Mouse (Mus musculus) neural tube, embryonic 14.5 days (tissue): ENCODE data around the gene Epha8. TPM values are rescaled to one million over a fixed set of nuclear protein-coding genes. Genes with fewer than 3 reads are reported as not detected.

Source experiments
- ATAC-seq: fragments of 200-750 bp; cut with Nextera tagmentation; 2 replicates; pipeline ENCODE4 v1.8.0; 2017; ENCODE audit warnings: low read depth, mild to moderate bottlenecking, moderate TSS enrichment, moderate library complexity
- H3K27ac ChIP-seq: fragments of 300-500 bp; sonication (generic); 2 replicates; pipeline ENCODE4 v1.5.1; 2014; ENCODE audit warnings: low read depth, mild to moderate bottlenecking, control low read depth, low read length, moderate library complexity, mixed read lengths
- H3K27me3 ChIP-seq: fragments of 300-500 bp; sonication (generic); 2 replicates; pipeline ENCODE4 v1.6.1; 2014; ENCODE audit warnings: low read length; ENCODE audit not compliant: control insufficient read depth, insufficient read depth
- H3K36me3 ChIP-seq: fragments of 300-500 bp; sonication (generic); 2 replicates; pipeline ENCODE4 v1.6.1; 2014; ENCODE audit warnings: low read length, mixed read lengths; ENCODE audit not compliant: control insufficient read depth, insufficient read depth
- H3K4me1 ChIP-seq: fragments of 300-500 bp; sonication (generic); 2 replicates; pipeline ENCODE4 v1.6.1; 2014; ENCODE audit warnings: low read length; ENCODE audit not compliant: control insufficient read depth, insufficient read depth
- H3K4me2 ChIP-seq: fragments of 300-500 bp; sonication (generic); 2 replicates; pipeline ENCODE4 v1.6.1; 2014; ENCODE audit warnings: mild to moderate bottlenecking, low read depth, low read length, control low read depth
- H3K4me3 ChIP-seq: fragments of 300-500 bp; sonication (generic); 2 replicates; pipeline ENCODE4 v1.5.1; 2014; ENCODE audit warnings: low read depth, low read length, control low read depth, mixed read lengths
- H3K9ac ChIP-seq: fragments of 300-500 bp; sonication (generic); replicated peaks from 2 replicates; pipeline ENCODE4 v1.6.1; 2014; ENCODE audit warnings: low read depth, mild to moderate bottlenecking, control low read depth, low read length, mixed read lengths
- H3K9me3 ChIP-seq: fragments of 300-500 bp; sonication (generic); 2 replicates; pipeline ENCODE4 v1.6.1; 2016; ENCODE audit warnings: low read length; ENCODE audit not compliant: control insufficient read depth
- WGBS: fragments of 180-500 bp; shearing (Covaris S2); extraction: QIAGEN DNeasy Blood & Tissue Kit; methylation state at CpG from one replicate; pipeline ENCODE4 v1.1.7; 2014; 5-methylcytosine and 5-hydroxymethylcytosine counted together
- polyA plus RNA-seq: library from polyadenylated mRNA; unstranded; fragments of >200 nt; fragmentation: Nextera tagmentation; extraction: Ambion mirVana; gene quantifications from 2 replicates; pipeline ENCODE4 v1.2.1, GENCODE M21; 2014

Gene Epha8
- polyA plus RNA-seq, 1 experiment from 2014 or later = 9.9 TPM

DNA sequence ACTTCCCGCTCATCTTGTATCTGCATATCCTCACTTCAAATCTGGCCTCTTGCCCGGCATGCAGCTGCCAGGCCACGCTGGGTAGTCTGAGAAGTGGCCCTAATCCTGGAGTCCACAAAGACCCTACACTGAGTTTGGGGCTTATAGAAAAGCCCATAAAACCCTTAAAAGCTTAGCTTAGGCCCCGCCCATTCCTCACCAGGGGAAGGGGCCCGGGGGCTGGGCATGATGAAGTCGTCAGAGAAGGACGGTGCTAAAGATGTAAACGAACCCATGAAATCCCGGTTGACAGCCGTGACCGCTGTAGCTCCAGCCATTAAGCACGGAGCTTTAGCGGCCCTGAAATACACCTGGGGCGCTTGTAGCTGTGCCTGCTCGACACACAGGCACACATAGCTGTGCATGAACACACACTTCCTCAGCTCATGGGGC is 8.4 kb upstream of the Epha8 start:
- Histone ChIP-seq H3K36me3 (no peaks in the 10 kb centered on the region), H3K27me3 (peaks cover 3% of the 10 kb centered on the region; the same call in 1 of the 2 replicates), H3K9me3 (no peaks in the 10 kb centered on the region), H3K4me1 (peaks cover 14% of the 10 kb centered on the region; the same call in 1 of the 2 replicates), H3K4me2 (no peak overlapping the region), H3K9ac (no peak overlapping the region), H3K27ac (no peak overlapping the region), H3K4me3 (no peak overlapping the region)
- 11% methylated on average over 15 of the region's 15 CpGs for WGBS
- ATAC-seq = peak; percentile 26; the same call in 1 of the 2 replicates

DNA sequence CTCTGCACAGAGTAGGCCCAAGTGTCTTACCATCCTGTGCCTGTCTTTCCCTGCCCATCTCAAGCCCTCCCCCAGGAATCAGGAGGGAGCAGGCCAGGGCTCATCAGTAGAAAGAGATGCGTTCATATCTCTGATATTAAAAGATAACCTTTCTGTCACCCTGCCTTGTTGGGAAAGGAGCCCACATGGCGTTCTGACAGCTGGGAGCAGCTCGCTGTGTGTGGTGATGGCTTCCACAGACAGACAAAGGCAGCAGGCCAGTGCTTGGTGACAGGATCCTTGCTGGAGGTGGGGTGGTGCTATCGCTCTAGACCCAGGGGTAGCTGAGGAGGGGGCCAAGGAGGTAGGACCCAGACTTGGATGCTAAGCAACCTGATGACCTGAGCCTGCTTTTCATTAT is 5.8 kb upstream of the Epha8 start:
- H3K27me3 ChIP-seq = peaks cover 4% of the 10 kb centered on the region; the same call in 1 of the 2 replicates
- no peak overlapping the region for H3K27ac ChIP-seq
- no peaks in the 10 kb centered on the region for H3K36me3 ChIP-seq
- H3K4me3 ChIP-seq = no peak overlapping the region
- WGBS = 55% methylated on average over 4 of the region's 4 CpGs
- no peak overlapping the region for H3K9ac ChIP-seq
- no peak for ATAC-seq
- H3K9me3 ChIP-seq = no peaks in the 10 kb centered on the region
- H3K4me2 ChIP-seq = no peak overlapping the region
- H3K4me1 ChIP-seq = peaks cover 14% of the 10 kb centered on the region; the same call in 1 of the 2 replicates

DNA sequence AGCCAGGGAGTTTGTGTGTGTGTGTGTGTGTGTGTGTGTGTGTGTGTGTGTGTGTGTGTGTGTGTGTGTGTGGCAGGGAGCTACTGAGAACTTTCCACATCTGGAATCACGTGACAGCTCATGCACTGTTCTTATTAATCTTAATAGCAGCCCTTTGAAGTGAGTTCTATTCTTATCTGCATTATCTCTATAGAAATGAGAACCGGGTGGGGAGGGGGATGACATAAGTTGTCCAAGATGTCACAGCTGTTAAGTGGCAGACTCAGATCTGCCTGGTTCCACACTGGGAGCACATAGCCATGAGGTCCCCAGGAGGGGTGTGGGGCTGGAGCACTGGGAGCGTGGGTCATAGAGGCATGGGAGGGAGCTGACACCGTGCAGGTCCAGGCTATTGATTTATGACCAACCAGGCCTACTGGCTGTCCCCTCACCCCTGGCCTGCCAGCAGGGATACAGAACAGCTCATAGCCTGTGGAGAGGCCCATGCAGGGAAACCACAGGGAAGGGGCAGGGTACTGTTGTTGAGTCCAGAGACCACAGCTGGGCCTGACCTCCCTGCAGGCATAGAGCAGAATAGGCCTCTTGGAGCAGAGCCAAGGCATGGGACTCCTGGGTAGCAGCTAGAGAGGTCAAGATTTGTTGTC is 5.1 kb upstream of the Epha8 start:
- Histone ChIP-seq H3K4me1 (peaks cover 13% of the 10 kb centered on the region; the same call in 1 of the 2 replicates), H3K9ac (no peak overlapping the region), H3K9me3 (no peaks in the 10 kb centered on the region), H3K4me3 (no peak overlapping the region), H3K27me3 (peaks cover 7% of the 10 kb centered on the region; the same call in 1 of the 2 replicates), H3K36me3 (no peaks in the 10 kb centered on the region), H3K4me2 (no peak overlapping the region), H3K27ac (no peak overlapping the region)
- WGBS = 28% methylated on average over 4 of the region's 4 CpGs
- ATAC-seq = no peak

DNA sequence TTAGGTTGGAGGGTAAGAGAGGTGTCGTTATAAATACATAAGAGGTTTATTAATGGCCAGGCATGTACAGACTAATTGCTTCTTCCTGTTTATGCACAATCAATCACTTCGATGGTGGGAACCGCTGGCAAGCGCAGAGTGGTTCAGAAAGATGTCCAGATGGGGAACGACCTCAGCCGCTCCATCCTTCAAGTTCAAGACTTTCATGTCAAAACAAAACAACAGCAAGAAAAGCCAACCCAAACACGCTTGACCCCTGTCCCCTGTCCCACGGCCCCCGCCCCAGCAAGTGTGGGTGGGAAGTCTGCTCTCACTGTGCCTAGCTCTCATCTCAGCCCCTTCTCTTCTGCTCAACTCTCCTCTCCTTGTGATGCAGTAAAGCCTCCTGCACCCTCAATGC is 4.0 kb upstream of the Epha8 start:
- H3K9ac ChIP-seq = no peak overlapping the region
- H3K4me2 ChIP-seq = no peak overlapping the region
- H3K9me3 ChIP-seq = no peaks in the 10 kb centered on the region
- H3K36me3 ChIP-seq = no peaks in the 10 kb centered on the region
- 48% methylated on average over 9 of the region's 9 CpGs for WGBS
- H3K4me1 ChIP-seq = peaks cover 11% of the 10 kb centered on the region; the same call in 1 of the 2 replicates
- peaks cover 10% of the 10 kb centered on the region; the same call in 1 of the 2 replicates for H3K27me3 ChIP-seq
- ATAC-seq = no peak
- no peak overlapping the region for H3K4me3 ChIP-seq
- no peak overlapping the region for H3K27ac ChIP-seq

DNA sequence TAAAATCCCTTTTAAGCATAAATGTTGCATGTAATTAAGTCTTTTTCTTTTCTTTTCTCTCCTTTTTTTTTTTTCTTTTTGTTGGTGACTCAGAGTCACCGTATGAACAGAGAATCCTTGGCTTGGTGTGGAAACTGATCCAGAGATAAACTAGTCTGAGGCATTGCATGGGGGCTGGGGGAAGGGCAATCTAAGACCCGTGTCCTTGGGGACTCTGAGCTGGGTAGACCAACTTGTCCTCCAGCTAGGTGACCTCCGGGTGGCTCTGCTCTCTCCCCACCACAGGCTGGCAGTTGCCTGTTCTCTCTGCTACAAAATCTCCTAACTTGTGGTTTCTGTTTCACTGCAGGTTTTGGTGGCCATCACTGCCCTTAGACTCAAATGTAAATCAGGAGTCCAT is 3.5 kb upstream of the Epha8 start:
- H3K27ac ChIP-seq = no peak overlapping the region
- H3K36me3 ChIP-seq = no peaks in the 10 kb centered on the region
- H3K4me3 ChIP-seq = no peak overlapping the region
- H3K4me2 ChIP-seq = no peak overlapping the region
- H3K9ac ChIP-seq = no peak overlapping the region
- H3K9me3 ChIP-seq = no peaks in the 10 kb centered on the region
- ATAC-seq = no peak
- peaks cover 10% of the 10 kb centered on the region; the same call in 1 of the 2 replicates for H3K27me3 ChIP-seq
- H3K4me1 ChIP-seq = 0 out of 2 replicates have a peak, but pooled peaks cover 6% of the 10 kb centered on the region
- WGBS = 48% methylated on average over 3 of the region's 3 CpGs

DNA sequence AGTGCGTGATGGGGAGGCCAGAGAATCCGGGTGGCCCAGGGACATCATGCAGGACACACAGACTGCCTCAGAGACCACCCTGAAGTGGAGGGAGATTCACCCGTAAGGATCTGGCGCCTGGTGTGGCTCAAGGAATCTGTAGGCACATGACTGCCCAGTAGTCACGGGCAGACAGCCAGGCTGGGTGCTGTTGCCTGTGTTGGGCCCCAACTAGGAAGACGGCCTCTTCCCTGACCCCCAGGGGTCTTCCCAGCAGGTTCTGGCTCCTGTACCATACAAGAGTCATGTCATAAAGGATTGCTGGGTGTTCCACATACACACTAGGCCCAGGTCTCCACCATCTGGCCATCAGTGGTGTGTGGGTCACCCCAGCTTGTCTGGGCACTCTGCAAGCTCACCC is 2.1 kb downstream of the Epha8 start:
- H3K4me1 ChIP-seq = 0 out of 2 replicates have a peak, but pooled peaks cover 6% of the 10 kb centered on the region
- ATAC-seq = no peak
- peaks cover 10% of the 10 kb centered on the region for H3K27me3 ChIP-seq
- no peaks in the 10 kb centered on the region for H3K36me3 ChIP-seq
- H3K4me3 ChIP-seq = no peak overlapping the region
- H3K9ac ChIP-seq = no peak overlapping the region
- no peaks in the 10 kb centered on the region for H3K9me3 ChIP-seq
- no peak overlapping the region for H3K27ac ChIP-seq
- no peak overlapping the region for H3K4me2 ChIP-seq
- WGBS = 57% methylated on average over 6 of the region's 6 CpGs

DNA sequence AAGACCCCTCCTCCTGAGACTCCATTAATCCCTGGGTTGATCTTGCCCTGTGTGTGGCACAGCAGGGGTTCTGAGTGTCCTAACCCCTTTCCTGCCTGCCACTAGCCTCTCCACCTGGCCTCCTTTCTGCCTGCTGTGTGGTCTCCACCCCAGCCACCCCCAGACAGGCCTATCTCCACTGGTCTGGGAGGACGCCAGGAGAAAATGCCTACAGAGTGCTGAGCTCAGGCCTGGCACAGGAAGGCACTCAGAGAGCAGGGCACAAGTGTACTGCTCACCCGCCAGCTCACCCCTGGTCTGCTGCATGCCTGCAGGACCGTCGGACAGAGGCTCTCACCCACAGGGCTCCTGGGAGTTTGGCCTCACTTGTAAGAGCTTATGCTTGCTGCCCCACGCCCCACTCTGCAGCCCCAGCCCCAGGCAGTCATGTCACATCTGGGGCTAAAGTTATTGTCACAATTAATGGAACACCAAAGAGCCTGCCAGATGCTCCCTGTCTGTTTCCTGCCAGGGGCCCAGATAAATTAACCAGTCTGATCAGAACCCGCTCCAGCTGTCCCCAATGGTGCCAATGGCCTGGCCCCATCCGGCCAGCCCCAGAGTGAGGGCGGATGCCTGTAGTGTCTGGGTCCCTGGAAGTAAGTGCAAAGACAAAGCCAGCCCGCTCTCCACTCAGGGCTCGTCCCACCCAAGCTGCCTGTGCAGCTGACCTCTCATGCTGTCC is 7.2 kb downstream of the Epha8 start:
- Histone ChIP-seq H3K9me3 (no peaks in the 10 kb centered on the region), H3K4me1 (0 out of 2 replicates have a peak, but pooled peaks cover 6% of the 10 kb centered on the region), H3K9ac (no peak overlapping the region), H3K4me3 (no peak overlapping the region), H3K27ac (no peak overlapping the region), H3K36me3 (no peaks in the 10 kb centered on the region), H3K4me2 (no peak overlapping the region), H3K27me3 (no peaks in the 10 kb centered on the region; the same call in 1 of the 2 replicates)
- WGBS = 21% methylated on average over 10 of the region's 10 CpGs
- no peak for ATAC-seq

DNA sequence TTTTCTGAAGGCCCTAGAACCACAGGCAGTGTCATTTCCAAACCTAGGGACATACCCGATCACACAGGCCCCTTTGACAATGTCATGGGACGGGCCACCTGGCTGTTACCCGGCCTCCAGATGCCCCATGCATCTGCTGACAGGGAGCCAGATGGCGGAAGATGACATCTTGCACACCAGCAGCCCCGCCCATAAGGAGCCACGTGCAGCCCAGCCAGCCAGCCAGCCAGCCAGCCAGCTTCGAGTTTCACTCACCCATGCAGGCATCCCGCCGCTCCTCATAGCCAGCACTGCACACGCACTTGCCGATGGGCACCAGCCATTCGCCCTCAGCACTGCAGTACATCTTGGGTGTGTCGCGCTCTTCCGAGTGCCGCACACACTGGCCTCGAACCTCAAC is 11.2 kb downstream of the Epha8 start:
- Histone ChIP-seq H3K36me3 (no peaks in the 10 kb centered on the region), H3K27ac (no peak overlapping the region), H3K9me3 (no peaks in the 10 kb centered on the region), H3K9ac (no peak overlapping the region), H3K4me3 (no peak overlapping the region), H3K4me1 (peaks cover 20% of the 10 kb centered on the region), H3K4me2 (no peak overlapping the region), H3K27me3 (no peaks in the 10 kb centered on the region)
- WGBS = 54% methylated on average over 17 of the region's 17 CpGs
- ATAC-seq = no peak
